Mouse (Mus musculus): ENCODE data around the gene Adgrl3.
"Not testable (repeated sequence)": the region's sequence is repeated elsewhere in the genome, so short reads cannot be mapped to it uniquely, and the experiment has no call there.

Gene Adgrl3

DNA sequence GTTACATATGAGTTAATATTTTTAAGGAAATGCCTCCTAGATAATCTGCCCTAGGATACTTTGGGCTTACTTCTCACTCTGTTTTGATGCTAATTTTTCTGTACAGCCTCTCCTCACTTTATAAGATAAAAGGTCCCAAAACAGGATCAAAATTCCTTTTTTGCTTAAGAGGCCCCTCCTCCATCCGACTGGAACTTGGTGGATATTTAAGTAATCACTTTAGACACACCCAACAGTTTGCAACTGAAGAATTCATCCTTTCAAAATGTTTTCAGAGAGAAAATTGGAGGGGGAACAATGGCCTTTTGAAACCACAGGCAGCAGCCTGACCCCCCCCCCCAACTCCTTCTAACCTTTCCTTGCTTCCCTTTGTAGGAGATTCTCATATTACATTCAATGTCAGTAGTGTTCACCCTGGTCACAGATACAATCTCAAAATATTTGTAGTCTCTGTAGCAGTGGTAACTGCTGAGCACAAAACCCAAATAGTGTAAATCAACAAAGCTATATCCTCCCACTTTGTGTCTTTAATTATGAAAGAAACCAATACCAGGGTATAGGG lies 385.7 kb downstream of the Adgrl3 start:
- no peak for DNase-seq (ENCODE audit: extremely low spot score)

GRCm38 (mm10) chr5:81417326-81417725 lies 397.4 kb downstream of the Adgrl3 start:
- DNase-seq (ENCODE audit: extremely low spot score) = peak; percentile 37

GRCm38 (mm10) chr5:81427393-81427792 lies 407.5 kb downstream of the Adgrl3 start:
- no peak for DNase-seq (ENCODE audit: extremely low spot score)

DNA sequence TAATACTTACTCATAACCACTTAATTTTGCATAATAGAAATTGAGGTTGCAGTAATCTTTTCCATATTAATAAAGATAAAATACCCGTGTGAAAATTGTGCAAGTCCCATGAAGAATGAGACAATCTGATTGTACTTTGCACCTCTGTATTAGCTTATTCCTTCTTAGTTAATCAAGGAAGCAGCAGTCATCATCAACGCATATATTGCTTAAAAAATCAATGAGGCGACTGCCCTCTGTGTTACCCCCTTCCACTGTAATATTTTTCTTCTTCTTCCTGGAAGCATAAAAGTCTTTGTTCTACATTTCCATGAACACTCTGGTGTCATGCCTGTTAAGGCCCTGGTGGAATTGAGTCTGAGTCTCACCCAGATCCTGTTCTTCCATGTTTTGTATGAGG lies 416.4 kb downstream of the Adgrl3 start:
- no peak for DNase-seq (ENCODE audit: extremely low spot score)

DNA sequence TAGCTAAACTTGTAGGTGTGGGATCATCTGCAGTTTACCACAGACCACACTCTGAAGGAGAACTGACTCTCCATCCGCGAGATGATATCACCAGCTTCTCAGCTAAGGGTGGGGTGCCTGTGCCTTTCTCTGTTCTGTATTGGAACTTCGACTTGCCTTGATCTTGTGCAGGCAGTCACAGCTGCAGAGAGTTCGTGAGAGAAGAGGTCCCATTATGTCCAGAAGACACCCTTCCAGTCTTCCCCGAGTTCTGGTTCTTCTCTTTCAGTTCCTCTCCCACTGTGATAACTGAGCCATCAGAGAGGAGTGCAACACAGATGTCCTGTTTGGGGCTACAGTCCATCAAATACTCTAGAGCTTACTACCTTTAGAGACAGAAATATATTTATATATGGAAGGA lies 422.2 kb downstream of the Adgrl3 start:
- DNase-seq (ENCODE audit: extremely low spot score) = no peak

GRCm38 (mm10) chr5:81465971-81466370 lies 446.0 kb downstream of the Adgrl3 start:
- DNase-seq (ENCODE audit: extremely low spot score) = no peak

DNA sequence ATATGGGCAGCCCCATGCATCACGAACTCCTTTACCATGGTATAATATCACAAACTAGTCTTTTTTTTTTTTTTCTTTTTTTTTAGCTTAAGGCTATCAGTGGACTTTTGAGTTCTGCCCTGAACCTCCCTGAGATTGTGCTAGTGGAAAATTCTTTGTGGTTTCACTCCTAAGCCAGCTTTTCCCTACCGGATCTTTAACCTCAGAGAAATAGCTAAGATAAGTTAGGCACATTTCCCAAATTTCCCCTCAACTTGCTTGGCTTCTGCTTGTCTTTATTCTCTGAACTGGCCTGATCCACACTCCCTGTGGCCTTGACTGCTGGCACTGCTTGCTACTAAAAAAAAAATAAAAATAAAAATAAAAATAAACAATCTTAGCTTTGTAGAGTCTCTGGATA lies 454.7 kb downstream of the Adgrl3 start:
- no peak for DNase-seq (ENCODE audit: extremely low spot score)

DNA sequence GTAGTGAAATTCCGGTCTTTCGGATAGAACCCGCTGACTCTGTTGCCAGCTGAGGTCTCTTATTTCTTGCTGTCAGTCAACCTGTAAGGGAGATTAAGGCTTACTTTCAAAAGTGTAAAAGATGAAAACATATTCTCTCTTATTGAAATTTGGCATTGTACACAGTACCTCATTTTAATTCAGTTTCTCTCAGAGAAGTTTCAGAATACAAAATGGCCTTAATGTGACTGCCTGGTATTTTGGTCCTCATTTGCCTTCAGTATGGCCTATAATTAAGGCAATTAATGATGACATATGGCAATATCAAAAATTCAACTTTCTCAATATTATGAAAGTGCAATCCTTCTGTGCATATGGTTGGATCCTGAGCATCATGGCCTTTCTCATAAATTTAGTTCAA lies 455.5 kb downstream of the Adgrl3 start:
- no peak for DNase-seq (ENCODE audit: extremely low spot score)

GRCm38 (mm10) chr5:81475971-81476606 lies 456.2 kb downstream of the Adgrl3 start:
- DNase-seq (ENCODE audit: extremely low spot score) = peak; percentile 8

DNA sequence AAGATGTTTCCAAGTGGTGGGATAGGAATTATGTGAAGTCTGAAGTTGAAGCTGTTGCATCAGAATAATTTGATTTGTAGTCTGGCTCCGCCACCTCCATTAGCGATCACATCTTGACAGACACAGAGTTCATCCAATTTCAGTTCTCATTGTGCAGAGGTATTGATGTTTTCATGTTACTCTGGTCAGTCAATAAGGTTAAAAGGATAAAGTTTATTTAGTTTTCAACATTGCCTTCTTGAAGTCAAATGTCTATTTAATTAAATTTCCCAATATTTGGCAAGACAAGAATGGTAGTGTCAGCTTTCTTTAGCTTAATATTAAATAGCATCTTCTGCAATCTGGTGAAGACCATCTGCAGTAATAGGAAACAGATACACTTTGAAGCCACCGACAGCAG lies 461.0 kb downstream of the Adgrl3 start:
- no peak for DNase-seq (ENCODE audit: extremely low spot score)

GRCm38 (mm10) chr5:81483890-81484289 lies 464.0 kb downstream of the Adgrl3 start:
- no peak for DNase-seq (ENCODE audit: extremely low spot score)

DNA sequence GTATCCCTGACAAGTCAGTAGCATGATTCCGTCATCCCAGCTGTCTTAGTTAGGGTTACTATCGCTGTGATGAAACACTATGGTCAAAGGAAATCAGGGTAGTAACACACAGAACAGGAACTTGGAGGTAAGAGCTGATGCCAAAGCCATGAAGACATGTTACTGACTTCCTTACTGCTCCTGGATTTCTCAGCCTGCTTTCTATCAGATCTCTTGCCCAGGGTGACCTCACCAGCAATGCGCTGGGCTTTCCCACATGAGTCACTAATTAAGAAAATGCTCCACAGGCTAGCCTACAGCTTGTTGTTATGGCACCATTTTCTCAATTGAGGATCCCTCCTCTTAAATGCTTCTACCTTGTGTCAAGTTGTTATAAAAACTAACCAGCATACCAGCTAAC lies 481.1 kb downstream of the Adgrl3 start:
- DNase-seq (ENCODE audit: extremely low spot score) = no peak

DNA sequence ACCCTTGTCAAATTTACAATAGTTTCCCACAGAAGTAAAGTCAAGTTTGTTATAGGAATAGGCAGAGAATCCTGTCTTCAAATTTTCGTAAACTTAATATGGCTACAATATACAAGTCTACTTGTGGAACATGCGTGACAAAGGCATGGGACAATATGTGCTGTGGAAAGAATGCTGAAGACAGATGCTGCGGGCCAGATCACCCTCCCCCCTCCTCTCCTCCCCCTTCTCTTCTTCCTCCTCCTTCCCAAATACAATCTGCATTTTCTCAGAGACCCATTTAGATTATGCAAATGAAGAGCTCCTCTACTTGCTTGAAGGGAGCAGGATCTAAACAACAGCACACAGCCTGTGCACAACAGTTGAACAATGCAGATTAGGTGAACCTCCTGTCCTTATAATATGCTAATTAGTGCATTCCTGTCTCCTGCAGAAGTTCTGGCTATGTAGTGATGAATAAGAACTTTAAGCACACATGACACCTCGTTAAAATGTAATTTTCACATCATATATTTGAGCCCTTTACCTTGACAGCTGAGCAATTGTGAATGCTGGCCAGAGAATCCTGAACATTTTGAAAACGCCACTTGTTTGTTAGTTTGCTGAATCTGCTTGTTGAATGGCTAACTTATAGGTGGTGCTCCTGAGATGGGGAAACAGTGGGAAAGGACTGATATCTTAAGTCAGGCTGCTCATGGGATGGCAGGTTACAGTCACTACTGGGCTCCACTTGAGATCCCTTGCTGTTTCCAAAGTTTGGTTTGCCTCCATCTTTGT lies 499.0 kb downstream of the Adgrl3 start:
- DNase-seq (ENCODE audit: extremely low spot score) = peak; percentile 4

DNA sequence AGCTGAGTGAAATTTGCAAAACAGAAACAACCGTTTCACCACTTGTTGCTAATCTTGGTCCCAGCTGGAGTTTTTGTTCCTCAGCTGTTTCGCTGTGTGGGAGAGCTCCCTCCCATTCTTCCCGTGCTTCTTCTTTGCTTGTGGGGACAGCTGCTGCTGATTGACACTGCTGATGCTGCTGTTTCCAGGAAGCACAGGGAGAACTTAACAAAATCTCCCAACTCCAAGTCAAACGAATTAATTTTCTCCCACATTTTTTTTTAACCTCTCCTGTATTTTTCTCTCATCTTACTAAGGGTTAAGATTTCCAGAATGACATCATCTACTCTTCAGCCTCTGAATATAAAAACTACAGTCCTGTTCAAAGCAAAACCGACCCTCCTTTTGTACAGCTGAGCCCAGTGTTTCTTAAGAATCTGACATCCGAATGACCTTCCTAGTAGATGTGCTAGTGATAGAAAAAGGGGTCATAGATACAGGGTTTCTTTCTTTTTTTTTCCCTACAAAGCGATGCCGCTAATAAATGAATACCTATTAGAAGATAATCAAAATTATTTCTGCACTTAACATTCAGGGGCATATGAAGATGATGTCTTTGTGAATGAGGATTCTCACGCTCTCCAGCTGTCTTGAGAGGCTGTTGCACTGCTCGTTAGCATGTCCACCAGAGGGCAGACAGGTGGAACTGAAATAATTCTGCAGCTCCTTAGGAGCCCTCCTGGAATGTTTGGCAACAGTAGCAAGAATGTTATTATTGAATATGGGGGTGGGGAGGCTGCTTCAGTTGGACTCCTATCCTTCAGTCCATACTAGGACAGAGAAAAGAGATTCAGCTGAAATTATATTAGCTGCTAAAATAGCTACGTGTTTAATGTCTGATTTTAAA lies 499.8 kb downstream of the Adgrl3 start:
- peak; percentile 52 for DNase-seq (ENCODE audit: extremely low spot score)

DNA sequence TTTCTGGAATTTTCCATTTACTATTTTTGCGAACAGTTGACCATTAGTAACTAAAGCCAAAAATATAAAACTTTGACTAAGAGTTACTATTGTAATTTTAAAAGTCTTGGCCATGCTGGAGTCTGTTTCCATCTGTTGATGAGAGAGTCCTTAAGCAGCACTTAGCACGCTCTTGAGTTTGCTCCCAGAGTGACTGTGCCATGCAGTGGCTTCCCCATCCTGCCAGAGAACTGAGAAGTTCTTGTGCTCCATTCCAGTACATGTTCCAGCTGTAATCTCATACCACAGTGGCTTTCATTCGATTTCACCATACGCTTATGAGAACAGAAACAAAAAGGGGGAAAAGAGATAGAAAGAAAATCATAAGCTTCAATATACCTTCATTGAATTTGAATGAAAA lies 502.8 kb downstream of the Adgrl3 start:
- DNase-seq (ENCODE audit: extremely low spot score) = no peak

GRCm38 (mm10) chr5:81524532-81524961 lies 504.6 kb downstream of the Adgrl3 start:
- DNase-seq (ENCODE audit: extremely low spot score) = no peak

GRCm38 (mm10) chr5:81525326-81525725 lies 505.4 kb downstream of the Adgrl3 start:
- no peak for DNase-seq (ENCODE audit: extremely low spot score)

GRCm38 (mm10) chr5:81531639-81532038 lies 511.7 kb downstream of the Adgrl3 start:
- DNase-seq (ENCODE audit: extremely low spot score) = no peak

DNA sequence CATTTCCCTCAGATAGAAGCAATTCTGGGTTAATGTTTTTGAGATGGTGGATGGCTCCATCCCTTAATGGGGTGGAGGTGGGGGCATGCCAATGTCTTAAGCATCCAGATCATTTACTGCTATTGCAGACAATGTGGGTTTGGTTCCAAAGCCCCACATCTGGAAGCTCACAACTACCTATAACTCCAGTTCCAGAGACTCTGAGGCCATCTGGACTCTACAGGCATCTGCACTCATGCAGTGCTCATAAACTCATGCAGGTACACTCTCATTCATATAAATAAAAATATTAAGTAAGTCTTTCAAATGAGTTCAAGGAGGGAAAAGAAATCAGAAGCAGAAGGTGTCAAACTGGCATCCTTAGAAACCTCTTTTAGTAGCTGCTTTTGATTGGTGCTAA lies 530.3 kb downstream of the Adgrl3 start:
- no peak for DNase-seq (ENCODE audit: extremely low spot score)

DNA sequence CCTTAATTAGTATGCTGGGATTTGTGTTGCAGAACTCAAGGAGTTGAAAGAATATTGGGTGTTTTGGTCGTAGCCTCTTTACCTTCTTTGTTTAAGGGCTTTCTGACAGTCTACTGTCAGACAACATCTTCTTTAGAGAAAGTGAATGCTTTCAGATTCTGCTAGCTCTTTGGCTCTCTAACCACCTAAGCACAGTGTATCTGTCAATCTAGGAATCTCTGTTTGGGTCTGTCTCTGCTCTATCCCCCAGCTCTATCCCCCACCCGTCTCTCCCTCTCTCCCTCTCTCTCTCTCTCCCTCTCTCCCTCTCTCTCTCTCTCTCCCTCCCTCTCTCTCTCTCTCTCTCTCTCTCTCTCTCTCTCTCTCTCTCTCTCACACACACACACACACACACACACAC lies 535.2 kb downstream of the Adgrl3 start:
- DNase-seq (ENCODE audit: extremely low spot score) = not testable (repeated sequence)

DNA sequence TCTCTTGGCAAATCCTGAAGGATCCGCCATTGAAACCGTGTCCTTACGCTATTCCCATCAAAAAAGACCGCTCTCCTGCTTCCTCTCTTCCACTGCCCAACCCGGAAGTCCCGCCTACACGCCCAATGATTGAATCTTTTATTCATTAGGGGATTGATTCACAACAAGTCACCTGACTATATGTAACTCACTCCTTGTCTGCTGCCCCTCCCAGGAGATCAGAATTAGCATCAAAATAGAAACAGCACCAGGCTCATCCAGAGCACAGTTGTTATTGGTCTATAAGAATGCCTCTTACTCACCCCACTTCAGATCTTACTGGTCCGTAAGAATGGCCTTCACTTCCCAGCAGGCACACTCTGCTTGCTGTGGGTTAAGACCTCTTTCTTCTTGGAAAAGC lies 536.1 kb downstream of the Adgrl3 start:
- DNase-seq (ENCODE audit: extremely low spot score) = no peak

DNA sequence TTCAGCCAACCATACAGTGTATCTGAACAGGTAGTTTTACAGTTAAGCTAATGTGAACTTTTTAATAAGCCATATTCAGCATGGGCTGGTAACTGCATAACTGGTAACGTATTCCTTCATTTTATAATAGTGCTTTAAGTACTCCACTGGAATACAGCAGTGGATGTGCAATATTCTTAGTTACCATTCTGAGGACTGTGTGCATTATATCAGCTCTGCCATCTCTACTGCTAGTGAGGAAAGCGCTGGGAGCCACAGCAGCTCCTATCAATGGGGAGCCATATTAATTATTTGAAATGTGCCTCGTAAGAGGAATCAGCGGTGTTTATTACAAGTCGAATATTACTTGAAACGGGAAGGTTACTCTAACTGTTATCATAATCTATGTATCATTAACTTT lies 539.0 kb downstream of the Adgrl3 start:
- no peak for DNase-seq (ENCODE audit: extremely low spot score)

Measured in embryo, embryonic 9.5 days (tissue).